Mouse (Mus musculus) embryonic facial prominence, embryonic 13.5 days (tissue): Measurements from ENCODE around the gene Rfx2. TPM values are rescaled to one million over a fixed set of nuclear protein-coding genes. Genes with fewer than 3 reads are reported as not detected.

ENCODE experiments used
- ATAC-seq: fragments of 200-750 bp; cut with Nextera tagmentation; 2 replicates; pipeline ENCODE4 v1.8.0; 2017; ENCODE audit warnings: low read depth; ENCODE audit not compliant: insufficient number of reproducible peaks, insufficient read depth, low FRiP score, low TSS enrichment
- H3K27ac ChIP-seq: fragments of 300-500 bp; sonication (generic); 2 replicates; pipeline ENCODE4 v1.5.1; 2015; ENCODE audit warnings: moderate library complexity, mild to moderate bottlenecking, inconsistent platforms
- H3K27me3 ChIP-seq: fragments of 300-500 bp; sonication (generic); 2 replicates; pipeline ENCODE4 v1.6.1; 2015; ENCODE audit warnings: mild to moderate bottlenecking, inconsistent platforms
- H3K36me3 ChIP-seq: fragments of 300-500 bp; sonication (generic); 2 replicates; pipeline ENCODE4 v1.6.1; 2015; ENCODE audit warnings: mild to moderate bottlenecking, inconsistent platforms
- H3K4me1 ChIP-seq: fragments of 300-500 bp; sonication (generic); 2 replicates; pipeline ENCODE4 v1.6.1; 2015; ENCODE audit warnings: inconsistent platforms
- H3K4me2 ChIP-seq: fragments of 300-500 bp; sonication (generic); 2 replicates; pipeline ENCODE4 v1.6.1; 2015; ENCODE audit warnings: moderate library complexity, mild to moderate bottlenecking, inconsistent platforms
- H3K4me3 ChIP-seq: fragments of 300-500 bp; sonication (generic); 2 replicates; pipeline ENCODE4 v1.5.1; 2015; ENCODE audit warnings: mild to moderate bottlenecking, inconsistent platforms
- H3K9ac ChIP-seq: fragments of 300-500 bp; sonication (generic); 2 replicates; pipeline ENCODE4 v1.6.1; 2015; ENCODE audit warnings: mild to moderate bottlenecking, inconsistent platforms
- H3K9me3 ChIP-seq: fragments of 300-500 bp; sonication (generic); 2 replicates; pipeline ENCODE4 v1.6.1; 2016; ENCODE audit warnings: inconsistent platforms
- WGBS: fragments of 180-500 bp; shearing (Covaris S2); methylation state at CpG from one replicate; pipeline ENCODE4 v1.1.7; 2015; ENCODE audit warnings: mixed read lengths; 5-methylcytosine and 5-hydroxymethylcytosine counted together
- polyA plus RNA-seq: library from polyadenylated mRNA; unstranded; fragments of >200 nt; fragmentation: Nextera tagmentation; extraction: Ambion mirVana; gene quantifications from 2 replicates; pipeline ENCODE4 v1.2.1, GENCODE M21; 2015

Gene Rfx2
- polyA plus RNA-seq, 1 experiment from 2014 or later: 4.5 TPM

GRCm38 (mm10) chr17:56831111-56831816, 451 bp upstream of the Rfx2 start:
- under 1% methylated on average over 42 of the region's 42 CpGs for WGBS
- peaks cover 16% of the 10 kb centered on the region for H3K4me1 ChIP-seq
- H3K4me2 ChIP-seq: peak overlapping the region; percentile 86
- no peaks in the 10 kb centered on the region for H3K36me3 ChIP-seq
- H3K9me3 ChIP-seq: no peaks in the 10 kb centered on the region
- no peak overlapping the region for H3K27ac ChIP-seq
- H3K4me3 ChIP-seq: peak overlapping the region; percentile 64
- peak; percentile 98 for ATAC-seq
- peak overlapping the region; percentile 61 for H3K9ac ChIP-seq
- H3K27me3 ChIP-seq: peaks cover 33% of the 10 kb centered on the region

DNA sequence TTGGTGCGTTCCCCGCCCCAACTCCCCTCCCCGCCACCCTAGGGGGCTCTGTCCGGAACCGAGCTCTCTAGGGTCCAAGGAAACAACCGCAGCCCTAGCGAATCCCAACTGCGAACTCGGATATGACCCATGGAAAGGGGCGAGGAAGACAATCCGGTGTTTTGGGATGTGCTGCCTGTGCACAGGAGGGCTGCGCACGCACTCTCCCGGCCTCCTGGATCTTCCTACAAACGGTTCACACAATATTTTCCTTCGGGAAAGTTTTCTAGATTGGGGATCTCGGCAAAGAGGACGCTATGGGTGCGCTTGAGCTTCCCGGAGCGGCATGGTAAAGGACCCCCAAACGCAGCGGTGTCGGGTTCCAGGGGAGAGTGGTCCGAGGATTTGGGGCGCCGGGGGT, 1.0 kb downstream of the Rfx2 start:
- WGBS: under 1% methylated on average over 27 of the region's 27 CpGs
- peak overlapping the region; percentile 64 for H3K4me3 ChIP-seq
- no peak for ATAC-seq
- peak overlapping the region; percentile 66 for H3K9ac ChIP-seq
- H3K4me2 ChIP-seq: peak overlapping the region; percentile 86
- no peak overlapping the region for H3K27ac ChIP-seq
- H3K9me3 ChIP-seq: no peaks in the 10 kb centered on the region
- no peaks in the 10 kb centered on the region for H3K36me3 ChIP-seq
- peaks cover 16% of the 10 kb centered on the region for H3K4me1 ChIP-seq
- H3K27me3 ChIP-seq: peaks cover 33% of the 10 kb centered on the region

DNA sequence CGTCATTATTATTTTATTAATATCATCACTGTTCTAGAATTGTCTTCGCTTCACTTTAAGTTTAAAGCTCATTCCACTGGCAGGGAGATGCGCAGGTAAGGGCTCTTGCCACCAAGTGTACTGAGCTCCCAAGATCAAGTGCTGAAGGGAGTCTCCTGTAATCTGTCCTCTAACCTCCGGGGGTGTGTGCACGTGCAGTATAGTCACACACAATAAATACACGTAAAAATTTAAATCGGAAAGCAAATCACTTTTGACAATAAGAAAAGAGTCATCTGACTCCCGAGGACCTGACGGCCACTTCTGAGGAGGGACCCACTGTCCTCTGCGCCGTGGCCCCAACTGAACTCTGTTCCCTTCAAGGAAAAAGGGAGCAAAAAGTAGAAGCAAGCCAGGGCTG, 1.6 kb downstream of the Rfx2 start:
- Histone ChIP-seq H3K9me3 (no peaks in the 10 kb centered on the region), H3K27me3 (peaks cover 33% of the 10 kb centered on the region), H3K4me3 (peak overlapping the region; percentile 64), H3K9ac (peak overlapping the region; percentile 66), H3K4me2 (peak overlapping the region; percentile 86), H3K27ac (no peak overlapping the region), H3K4me1 (peaks cover 16% of the 10 kb centered on the region), H3K36me3 (no peaks in the 10 kb centered on the region)
- WGBS: 21% methylated on average over 11 of the region's 11 CpGs
- no peak for ATAC-seq

GRCm38 (mm10) chr17:56826718-56827117, 4.1 kb downstream of the Rfx2 start:
- Histone ChIP-seq H3K4me3 (no peak overlapping the region), H3K9me3 (no peaks in the 10 kb centered on the region), H3K36me3 (no peaks in the 10 kb centered on the region), H3K27me3 (peaks cover 26% of the 10 kb centered on the region), H3K4me2 (no peak overlapping the region), H3K4me1 (peaks cover 16% of the 10 kb centered on the region), H3K9ac (no peak overlapping the region), H3K27ac (no peak overlapping the region)
- WGBS: 89% methylated on average over 2 of the region's 2 CpGs
- ATAC-seq: no peak

- peaks cover 5% of the 10 kb centered on the region; the same call in 1 of the 2 replicates for H3K4me1 ChIP-seq
- no peak overlapping the region for H3K9ac ChIP-seq
- no peaks in the 10 kb centered on the region for H3K36me3 ChIP-seq
- no peaks in the 10 kb centered on the region for H3K9me3 ChIP-seq
- H3K27ac ChIP-seq: no peak overlapping the region
- 68% methylated on average over 2 of the region's 2 CpGs for WGBS
- no peak overlapping the region for H3K4me3 ChIP-seq
- peaks cover 7% of the 10 kb centered on the region; the same call in 1 of the 2 replicates for H3K27me3 ChIP-seq
- no peak for ATAC-seq
- H3K4me2 ChIP-seq: no peak overlapping the region
Measured at GRCm38 (mm10) chr17:56823352-56823751, 7.5 kb downstream of the Rfx2 start.

DNA sequence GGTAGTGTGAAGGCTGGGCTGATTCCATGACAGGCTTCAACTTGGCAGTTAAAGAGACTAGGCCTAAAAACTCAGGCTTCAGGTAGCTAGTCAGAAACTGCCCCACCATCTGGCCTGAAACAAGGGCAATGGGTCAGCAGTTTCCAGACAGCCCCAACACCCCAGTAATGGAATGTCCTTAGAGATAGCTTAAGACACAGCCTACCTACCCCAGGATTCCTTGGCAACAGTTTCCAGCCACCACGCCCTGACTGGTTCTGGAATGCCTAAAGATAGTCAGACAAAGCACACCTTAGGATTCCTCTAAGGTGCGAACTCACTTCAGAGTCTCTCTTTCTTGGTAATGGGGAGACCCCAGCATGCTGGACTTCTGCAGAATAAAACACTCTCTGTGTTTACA, 8.4 kb downstream of the Rfx2 start:
- ATAC-seq: no peak
- Histone ChIP-seq H3K4me2 (no peak overlapping the region), H3K36me3 (no peaks in the 10 kb centered on the region), H3K4me3 (no peak overlapping the region), H3K9me3 (no peaks in the 10 kb centered on the region), H3K4me1 (peaks cover 5% of the 10 kb centered on the region; the same call in 1 of the 2 replicates), H3K27me3 (no peaks in the 10 kb centered on the region), H3K9ac (no peak overlapping the region), H3K27ac (no peak overlapping the region)
- WGBS: 77% methylated on average over 2 of the region's 2 CpGs

DNA sequence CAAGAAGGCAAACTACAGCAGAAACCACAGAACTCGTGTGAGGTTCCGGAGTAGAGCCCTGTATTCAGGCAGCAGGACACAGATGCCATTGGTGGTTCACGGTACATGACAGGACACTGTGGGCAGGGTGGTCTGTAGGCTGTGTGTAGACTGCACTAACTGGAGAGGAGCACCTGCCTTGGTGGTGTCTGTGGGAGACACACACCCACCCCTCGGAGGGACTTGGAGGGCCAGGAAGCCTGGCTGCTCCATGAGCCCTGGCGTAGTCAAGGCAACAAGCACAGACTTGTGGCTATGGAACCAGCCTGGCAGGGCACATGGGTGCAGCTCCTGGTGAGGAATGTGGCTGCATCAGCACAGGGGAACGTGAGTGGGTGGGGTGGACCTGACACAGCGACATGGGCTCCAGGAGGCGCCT, 11.1 kb downstream of the Rfx2 start:
- Histone ChIP-seq H3K27ac (no peak overlapping the region; the same call in 1 of the 2 replicates), H3K9ac (no peak overlapping the region), H3K4me1 (peaks cover 8% of the 10 kb centered on the region), H3K4me2 (no peak overlapping the region), H3K27me3 (no peaks in the 10 kb centered on the region), H3K9me3 (no peaks in the 10 kb centered on the region), H3K4me3 (no peak overlapping the region), H3K36me3 (no peaks in the 10 kb centered on the region)
- ATAC-seq: peak; percentile 57
- WGBS: 71% methylated on average over 8 of the region's 8 CpGs

DNA sequence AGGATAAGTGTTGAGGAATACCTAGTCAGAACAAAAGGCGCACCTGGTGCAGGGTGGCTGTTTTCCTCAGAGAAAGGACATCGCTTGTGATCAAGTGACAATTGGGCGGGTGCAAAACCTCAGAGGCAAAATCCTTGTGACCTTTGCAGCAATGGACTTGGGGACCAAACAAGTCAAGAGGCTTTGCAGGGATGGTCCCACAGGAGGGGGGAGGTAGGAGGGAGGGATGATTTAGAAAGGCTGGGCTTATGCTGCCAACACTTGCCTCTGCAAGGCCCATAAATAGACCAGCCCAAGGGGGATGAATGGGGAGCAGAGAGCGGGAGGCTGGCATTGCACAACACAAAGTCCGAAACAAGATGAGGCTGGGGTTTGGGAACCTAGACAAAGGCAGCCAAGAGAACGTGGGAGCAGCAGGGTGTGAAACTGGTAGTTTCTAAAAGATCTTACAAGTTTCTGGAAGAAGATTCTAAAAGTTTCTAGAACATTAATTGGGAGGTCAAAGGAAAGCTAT, 11.7 kb downstream of the Rfx2 start:
- Histone ChIP-seq H3K27me3 (no peaks in the 10 kb centered on the region), H3K9me3 (no peaks in the 10 kb centered on the region), H3K9ac (no peak overlapping the region), H3K4me2 (no peak overlapping the region), H3K27ac (no peak overlapping the region), H3K4me1 (peaks cover 13% of the 10 kb centered on the region), H3K36me3 (no peaks in the 10 kb centered on the region), H3K4me3 (no peak overlapping the region)
- no peak for ATAC-seq
- WGBS: 74% methylated on average over 6 of the region's 6 CpGs

GRCm38 (mm10) chr17:56818067-56818636, 12.7 kb downstream of the Rfx2 start:
- WGBS: 27% methylated on average over 11 of the region's 11 CpGs

DNA sequence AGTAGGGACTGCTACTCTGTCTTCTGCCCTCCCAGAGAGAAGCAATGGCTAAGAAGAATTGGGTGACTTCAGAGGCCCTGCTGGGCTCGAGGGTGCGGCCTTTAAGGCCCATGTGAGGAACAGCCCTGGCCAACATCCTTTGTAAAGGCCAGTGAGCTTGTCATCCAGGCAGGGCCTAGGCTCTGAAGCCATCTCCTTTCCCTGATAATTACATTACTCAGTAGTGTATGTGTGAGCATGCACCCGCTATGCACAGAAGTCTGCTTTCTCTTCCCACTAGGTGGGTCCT, 15.8 kb downstream of the Rfx2 start:
- H3K36me3 ChIP-seq: no peaks in the 10 kb centered on the region
- WGBS: 74% methylated on average over 3 of the region's 3 CpGs
- no peak overlapping the region for H3K4me3 ChIP-seq
- no peak overlapping the region for H3K27ac ChIP-seq
- no peak for ATAC-seq
- peaks cover 22% of the 10 kb centered on the region for H3K4me1 ChIP-seq
- no peak overlapping the region for H3K9ac ChIP-seq
- no peaks in the 10 kb centered on the region for H3K9me3 ChIP-seq
- H3K27me3 ChIP-seq: no peaks in the 10 kb centered on the region
- H3K4me2 ChIP-seq: no peak overlapping the region

More at GRCm38 (mm10) chr17:56818067-56818636, 12.7 kb downstream of the Rfx2 start:
- Histone ChIP-seq H3K36me3 (no peaks in the 10 kb centered on the region), H3K9ac (no peak overlapping the region), H3K4me1 (peaks cover 13% of the 10 kb centered on the region), H3K27me3 (no peaks in the 10 kb centered on the region), H3K27ac (no peak overlapping the region), H3K4me3 (no peak overlapping the region), H3K9me3 (no peaks in the 10 kb centered on the region), H3K4me2 (no peak overlapping the region)
- no peak for ATAC-seq

DNA sequence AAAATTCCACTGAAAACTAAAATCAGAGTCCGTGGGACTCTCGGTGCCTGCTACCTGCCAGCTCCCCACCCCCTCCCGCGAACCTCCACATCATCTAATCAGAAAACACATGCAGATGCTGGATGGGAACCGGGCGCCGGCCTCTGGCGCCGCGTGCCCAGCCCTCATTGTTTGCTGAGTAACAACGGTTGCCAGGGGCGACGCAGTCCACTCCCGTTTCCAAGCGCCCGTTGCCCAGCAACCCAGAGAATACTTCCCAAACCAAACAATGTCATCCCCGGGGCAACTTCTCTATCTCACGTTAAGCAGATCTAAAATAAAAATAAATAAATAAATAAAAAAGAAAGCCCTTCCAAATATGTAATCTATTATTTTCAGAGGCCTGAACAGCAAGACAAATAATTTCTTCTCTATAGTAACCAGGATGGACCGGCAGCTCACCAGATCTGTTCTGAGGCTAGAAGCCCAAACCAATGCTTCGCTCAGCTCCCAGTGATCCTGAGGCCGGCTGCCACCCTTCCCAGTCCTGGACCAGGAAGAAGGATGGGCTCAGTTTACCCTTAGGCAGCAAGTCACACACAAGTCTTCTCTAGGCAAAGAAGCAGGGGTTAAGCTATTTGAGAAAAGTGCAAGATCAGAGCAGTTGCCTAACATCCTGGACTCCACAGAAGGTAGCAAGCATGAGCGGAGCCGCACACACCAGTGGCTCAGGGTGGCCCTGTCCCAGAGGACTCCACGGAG, 16.3 kb downstream of the Rfx2 start:
- H3K4me2 ChIP-seq: no peak overlapping the region
- 14% methylated on average over 24 of the region's 24 CpGs for WGBS
- peaks cover 20% of the 10 kb centered on the region for H3K4me1 ChIP-seq
- H3K27me3 ChIP-seq: no peaks in the 10 kb centered on the region
- no peak overlapping the region for H3K9ac ChIP-seq
- no peak overlapping the region for H3K27ac ChIP-seq
- no peaks in the 10 kb centered on the region for H3K36me3 ChIP-seq
- H3K4me3 ChIP-seq: no peak overlapping the region
- no peaks in the 10 kb centered on the region for H3K9me3 ChIP-seq
- no peak for ATAC-seq
